Mouse (Mus musculus): Measurements from ENCODE around the gene Por. TPM values are rescaled to one million over a fixed set of nuclear protein-coding genes. Genes with fewer than 3 reads are reported as not detected.

Por gene
- total RNA-seq, 2 experiments from 2014 or later = 66.4 to 82.7 TPM

DNA sequence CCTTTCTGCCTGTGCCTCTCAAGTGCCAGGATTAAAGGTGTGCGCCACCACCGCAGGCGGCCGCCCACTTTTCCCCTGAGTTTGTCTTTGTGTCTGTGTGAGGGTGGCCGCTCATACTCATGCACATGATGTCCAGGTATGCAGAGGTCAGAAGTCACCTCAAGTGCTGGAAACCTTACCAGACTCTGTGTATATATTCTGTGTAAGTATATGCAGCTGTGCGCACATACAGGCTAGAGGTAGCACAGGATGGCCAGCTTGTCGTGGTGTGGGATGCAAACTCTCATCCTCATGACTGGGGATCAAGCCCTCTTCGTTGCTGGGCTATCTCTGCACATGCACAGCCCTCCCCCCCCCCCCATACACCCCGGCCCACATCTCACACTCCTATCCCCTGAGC, 58.0 kb downstream of the Por start:
- no peak for DNase-seq

GRCm38 (mm10) chr5:135728361-135728760, 58.5 kb downstream of the Por start:
- no peak for DNase-seq

DNA sequence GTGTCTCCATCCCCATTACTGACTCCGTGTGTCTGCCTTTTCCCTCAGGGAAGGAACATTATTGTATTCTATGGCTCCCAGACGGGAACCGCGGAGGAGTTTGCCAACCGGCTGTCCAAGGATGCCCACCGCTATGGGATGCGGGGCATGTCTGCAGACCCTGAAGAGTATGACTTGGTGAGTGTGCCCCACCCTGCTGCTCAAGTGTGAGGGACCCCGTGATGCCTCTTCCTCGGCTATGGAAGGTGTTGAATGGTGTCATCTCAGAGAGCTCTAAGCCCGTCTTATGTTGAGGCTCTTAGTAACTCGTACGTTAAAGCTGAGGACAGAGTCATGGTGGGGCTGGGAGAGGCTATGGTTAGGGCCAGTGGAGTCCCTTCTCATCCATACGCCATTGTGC, 59.5 kb downstream of the Por start:
- no peak for DNase-seq

DNA sequence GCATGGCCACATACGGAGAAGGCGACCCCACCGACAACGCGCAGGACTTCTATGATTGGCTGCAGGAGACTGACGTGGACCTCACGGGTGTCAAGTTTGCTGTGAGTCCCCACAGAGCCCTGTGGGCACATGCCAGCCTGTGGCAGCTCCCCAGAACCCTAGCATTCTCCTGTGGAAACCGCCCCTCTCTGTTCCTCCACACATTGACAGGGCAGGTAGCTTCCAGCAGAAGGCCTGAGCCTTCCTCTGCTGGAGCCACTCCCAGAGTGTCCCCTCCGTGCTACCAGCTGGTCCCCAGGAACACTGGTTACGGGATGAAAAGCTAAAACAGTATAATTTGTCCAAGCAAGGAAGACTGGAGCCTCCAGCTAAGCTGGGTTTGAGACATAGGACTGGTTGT, 60.4 kb downstream of the Por start:
- no peak for DNase-seq

DNA sequence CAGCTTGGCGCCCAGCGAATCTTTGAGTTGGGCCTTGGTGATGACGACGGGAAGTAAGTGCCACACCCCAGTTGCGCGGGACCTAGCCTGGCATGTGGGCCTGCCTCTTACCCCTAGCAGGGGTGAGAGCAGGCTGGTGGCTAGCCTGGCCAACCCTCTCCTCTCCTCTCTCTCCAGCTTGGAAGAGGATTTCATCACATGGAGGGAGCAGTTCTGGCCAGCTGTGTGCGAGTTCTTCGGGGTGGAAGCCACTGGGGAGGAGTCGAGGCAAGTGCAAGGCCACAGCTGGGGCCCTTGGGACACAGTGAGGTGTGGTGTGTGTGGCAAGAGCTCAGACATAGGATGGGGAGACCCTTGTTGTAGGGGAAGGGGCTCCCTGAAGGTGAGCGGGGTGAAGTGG, 61.1 kb downstream of the Por start:
- DNase-seq = peak in 1 of 2 experiments; percentile 4

- peak in 1 of 2 experiments; percentile 4 for DNase-seq
Measured at GRCm38 (mm10) chr5:135731322-135731721, 61.5 kb downstream of the Por start.

DNA sequence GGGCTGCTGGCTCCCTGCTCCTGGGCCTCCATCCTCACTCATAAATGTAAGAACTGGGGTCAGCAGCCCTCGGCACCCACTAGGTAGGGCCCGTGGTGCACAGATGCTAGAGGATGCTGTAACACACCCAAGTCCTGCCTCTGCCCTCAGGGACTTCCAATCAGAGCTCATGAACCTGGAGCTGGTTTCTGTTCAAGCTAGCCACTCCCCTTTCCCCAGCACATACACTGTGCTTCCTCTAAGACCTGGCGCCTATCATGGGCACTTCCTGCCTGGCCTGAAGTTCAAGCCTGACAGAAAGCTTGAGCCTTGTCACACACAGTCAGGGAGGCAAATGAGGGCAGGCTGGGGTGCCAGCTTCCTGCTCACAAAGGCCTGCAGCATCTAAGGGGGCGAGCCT, 63.2 kb downstream of the Por start:
- DNase-seq = no peak

- DNase-seq = peak in 1 of 2 experiments; percentile 9
Measured at GRCm38 (mm10) chr5:135734057-135734680, 64.3 kb downstream of the Por start.

DNA sequence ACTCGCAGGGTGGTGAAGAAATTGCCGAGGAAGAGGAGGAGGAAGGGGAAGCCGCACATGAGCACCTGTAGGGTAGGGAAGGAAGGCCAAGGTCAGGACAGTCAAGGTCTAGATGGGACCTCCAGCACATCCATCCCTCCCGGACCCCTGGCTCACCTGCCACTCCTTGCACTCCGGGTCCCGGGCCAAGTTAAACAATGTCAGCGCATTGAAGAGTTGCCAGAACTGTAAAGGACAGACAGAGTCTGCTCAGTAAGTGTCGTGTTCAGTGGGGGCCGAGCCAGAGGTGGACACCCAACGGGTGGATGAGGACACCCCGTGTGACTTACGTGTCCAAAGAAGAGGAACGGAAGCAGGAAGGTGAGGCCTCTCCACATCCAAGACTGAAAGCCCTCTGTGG, 65.9 kb downstream of the Por start:
- no peak for DNase-seq

GRCm38 (mm10) chr5:135736544-135736943, 66.7 kb downstream of the Por start:
- no peak for DNase-seq

- DNase-seq = no peak
Measured at GRCm38 (mm10) chr5:135737154-135737553, 67.3 kb downstream of the Por start.

DNA sequence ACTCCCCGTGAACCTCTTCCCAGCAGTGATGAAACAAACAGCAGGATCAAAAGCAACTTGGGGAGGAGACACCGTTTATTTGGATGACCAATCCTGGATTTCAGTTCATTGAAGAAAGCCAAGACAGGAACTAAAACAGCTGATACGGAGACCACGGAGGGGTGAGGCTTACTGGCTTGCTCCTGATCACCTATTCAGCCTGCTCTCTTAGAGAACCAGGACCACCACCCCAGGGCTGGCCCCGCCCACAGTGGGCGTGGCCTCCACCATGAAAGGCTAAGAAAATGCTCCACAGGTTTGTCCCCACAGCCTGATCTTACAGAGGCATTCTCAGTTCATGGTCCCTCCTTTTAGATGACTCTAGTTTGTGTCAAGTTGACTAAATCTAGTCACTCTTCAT, 68.4 kb downstream of the Por start:
- no peak for DNase-seq

DNA sequence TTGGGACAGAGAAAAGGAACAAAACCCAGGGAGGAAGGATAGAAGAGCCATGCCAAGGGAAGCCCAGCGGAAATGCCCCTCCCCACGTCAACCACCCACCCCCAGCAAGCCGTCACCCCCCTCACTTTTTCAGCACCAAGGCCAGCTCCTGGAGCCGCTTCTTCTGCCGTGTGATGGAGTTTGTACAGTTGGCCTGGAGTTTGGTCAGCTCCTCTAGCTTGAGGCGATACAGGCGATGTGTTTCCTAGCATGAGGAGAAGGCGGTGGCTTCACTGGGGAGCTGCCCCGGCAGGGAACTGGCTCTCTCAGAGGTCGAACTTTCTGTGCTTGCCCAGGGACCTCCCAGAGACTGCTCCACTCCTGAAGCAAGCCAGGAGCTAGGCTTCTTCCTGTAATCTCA, 72.3 kb downstream of the Por start:
- DNase-seq = no peak

GRCm38 (mm10) chr5:135742941-135743740, 73.3 kb downstream of the Por start:
- DNase-seq = no peak

DNA sequence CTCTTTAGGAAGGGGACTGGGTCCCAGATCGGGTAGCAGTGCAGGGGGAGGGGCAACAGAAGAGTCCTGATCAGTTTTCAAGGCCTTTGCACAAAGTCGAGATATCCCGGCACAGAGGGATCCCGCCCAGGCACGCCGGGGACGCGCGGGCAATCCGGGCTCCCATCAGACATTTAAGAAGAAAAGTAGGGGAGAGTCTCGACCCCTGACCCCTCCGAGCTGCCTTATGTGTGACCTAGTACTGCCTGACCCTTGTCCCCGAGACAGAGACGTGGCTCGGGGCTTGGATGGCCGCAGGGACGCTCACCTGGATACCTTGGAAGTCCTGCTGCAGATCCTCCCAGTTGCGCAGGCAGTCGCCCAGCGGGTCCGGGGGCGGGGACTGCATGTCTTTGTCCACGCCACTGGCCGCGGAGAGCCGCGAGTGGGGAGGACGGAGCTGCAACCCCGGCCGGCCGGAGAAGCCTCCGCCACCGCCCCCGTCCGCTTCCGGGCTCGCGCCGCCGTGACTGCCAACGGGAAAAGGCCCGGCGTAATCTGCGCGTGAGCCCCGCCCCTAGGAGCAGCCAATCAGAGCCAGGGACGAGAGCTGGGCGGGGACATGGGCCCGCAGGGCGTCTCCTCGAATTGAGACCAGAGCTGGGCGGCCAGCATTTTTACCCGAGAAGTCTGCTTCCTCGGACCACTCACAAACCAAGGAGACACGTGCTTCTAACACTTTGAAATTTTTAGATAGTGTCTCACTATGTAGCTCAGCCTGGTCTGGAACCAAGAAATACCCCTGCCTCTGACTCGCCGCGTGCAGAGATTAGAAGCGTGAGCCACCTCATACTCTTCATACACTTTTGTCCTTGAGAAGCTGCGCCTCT, 74.1 kb downstream of the Por start, which contains the start of gene Tmem120a:
Gene Tmem120a (minus strand): TSS at position 708 of the 869 bp plus-strand sequence.
- peak; percentile 98 to 99 for DNase-seq

DNA sequence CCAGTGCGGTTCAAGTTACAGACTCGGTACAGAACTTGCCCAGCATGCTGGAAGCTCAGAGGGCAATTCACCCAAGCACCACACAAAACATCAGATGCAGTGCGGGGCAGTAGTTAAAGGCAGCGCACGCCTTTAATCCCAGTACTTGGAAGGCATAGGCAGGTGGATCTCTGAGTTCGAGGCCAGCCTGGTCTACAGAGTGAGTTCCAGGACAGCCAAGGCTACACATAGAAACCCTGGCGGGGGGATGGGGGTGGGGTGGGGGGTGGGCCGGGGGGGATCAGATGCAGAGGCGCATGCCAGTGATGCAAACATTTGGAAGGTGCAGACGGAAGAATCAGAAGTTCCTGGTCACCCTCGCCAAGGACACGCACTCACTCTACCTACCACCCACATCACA, 74.9 kb downstream of the Por start:
- DNase-seq = no peak

- no peak for DNase-seq
Measured at GRCm38 (mm10) chr5:135751041-135751440, 81.2 kb downstream of the Por start.

DNA sequence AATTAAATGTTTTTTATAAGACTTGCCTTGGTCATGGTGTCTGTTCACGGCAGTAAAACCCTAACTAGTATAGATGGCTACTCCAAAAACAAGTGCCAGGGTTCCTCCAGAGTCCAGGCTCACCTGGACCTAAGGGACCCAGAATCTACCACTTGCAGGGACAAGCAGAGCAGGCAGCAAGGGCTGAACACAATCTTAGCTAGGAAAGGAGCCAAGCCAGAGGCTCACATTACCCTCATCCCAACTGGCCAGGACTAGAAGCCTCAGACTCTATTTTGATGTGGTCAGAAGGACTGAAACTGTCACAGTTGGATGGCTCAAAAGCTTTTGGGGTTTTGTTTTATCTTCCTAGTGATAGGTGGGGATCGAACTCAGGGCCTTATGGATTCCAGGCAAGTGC, 81.8 kb downstream of the Por start:
- DNase-seq = no peak

DNA sequence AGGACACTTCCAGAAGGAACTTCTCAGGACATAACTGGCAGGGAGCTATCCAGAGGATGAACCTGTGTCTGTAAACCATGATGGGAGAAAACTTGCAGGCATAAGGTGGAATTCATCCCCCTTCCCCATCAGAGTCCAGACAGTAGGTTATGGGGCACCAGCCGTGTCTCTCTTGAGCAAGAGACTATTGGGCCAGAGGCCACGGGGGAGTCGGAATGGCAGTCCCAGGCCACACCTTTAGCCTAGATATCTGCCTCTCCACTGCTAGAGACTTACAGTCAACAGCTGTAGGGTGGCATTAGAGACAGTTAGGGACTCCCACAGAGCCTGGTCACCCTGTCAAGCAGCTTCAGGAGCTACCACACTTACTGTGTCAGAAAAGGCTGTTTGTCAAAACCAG, 92.0 kb downstream of the Por start:
- DNase-seq = no peak

GRCm38 (mm10) chr5:135763526-135763925, 93.7 kb downstream of the Por start:
- DNase-seq = peak; percentile 60 to 89

- DNase-seq = no peak
Measured at GRCm38 (mm10) chr5:135764971-135765370, 95.1 kb downstream of the Por start.

DNA sequence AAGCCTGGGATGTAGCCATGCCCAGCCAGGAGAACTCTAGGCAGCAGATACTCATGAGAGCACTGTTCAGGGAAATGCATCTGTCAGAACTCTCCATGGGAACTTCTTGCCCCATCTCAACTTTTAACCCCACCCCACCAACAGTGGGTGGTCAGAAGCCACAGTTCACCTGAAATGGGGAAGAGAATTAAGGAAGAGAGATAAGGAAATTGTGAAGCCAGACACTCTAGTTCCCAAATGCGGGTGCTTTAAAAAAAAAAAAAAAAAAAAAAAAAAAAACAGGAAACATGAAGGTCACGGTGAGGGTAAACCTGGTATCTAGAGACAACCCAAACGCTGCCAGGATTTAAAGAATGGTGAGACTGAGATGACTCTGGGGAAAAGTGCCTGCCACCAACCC, 102.7 kb downstream of the Por start:
- DNase-seq = no peak

- DNase-seq = no peak
Measured at GRCm38 (mm10) chr5:135776546-135776945, 106.7 kb downstream of the Por start.

All from heart, adult 18-20 months (tissue).